In the genomic region with DNA sequence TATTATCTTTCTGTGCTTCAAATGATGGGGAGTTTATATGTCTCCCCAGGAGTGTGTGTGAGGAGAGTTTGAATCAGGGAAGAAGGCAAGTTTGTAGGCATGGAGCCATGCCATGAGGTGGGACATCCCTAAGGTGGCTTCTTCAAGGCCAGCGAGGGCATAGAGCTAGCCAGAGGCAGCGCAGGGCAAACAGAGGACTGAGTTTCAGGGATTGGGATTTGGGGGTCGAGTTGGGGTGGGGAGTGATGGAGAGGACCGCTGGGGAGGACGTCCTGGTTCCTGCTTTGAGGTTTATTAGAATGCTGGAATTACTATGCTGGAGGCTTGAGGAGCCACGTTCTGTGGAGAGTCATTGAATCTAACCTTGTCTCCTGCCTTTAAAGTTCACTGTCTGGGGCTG, we compare ENCODE assay signal across 31 mouse cellular contexts. TPM values are rescaled to one million over a fixed set of nuclear protein-coding genes. Genes with fewer than 3 reads are reported as not detected.
A peak's percentile ranks its signal among the peaks of the same experiment; 100 is the strongest.
DNase-seq lines count a peak whose midpoint lies in the region.
"Had no signal": no experiment of that assay in that cellular context is flagged by ENCODE, and none has a peak within 500 bp of the region (broad histone marks: within the 10 kb centered on the region; RNA-seq: fewer than 3 reads in every experiment).

No protein-coding gene starts in this region.

- intact Hi-C loops in heart, postnatal 36 days (cut with DNase I) = loop anchor here (5.0 kb wide), 2 partner anchors 66 to 86 kb away; partner anchors contain the start of gene Hdgfl3

- H3K4me1 ChIP-seq in limb, embryonic 10.5 days = peaks cover 11% of the 10 kb centered on the region; the same call in 1 of the 2 replicates

- H3K27me3 ChIP-seq in limb, embryonic 10.5 days (ENCODE audit: low read depth, poor library complexity, severe bottlenecking) = peaks cover 8% of the 10 kb centered on the region; the same call in 1 of the 2 replicates
- H3K27me3 ChIP-seq: CH12.LX had no signal

- H3K36me3 ChIP-seq in limb, embryonic 10.5 days = no peaks in the 10 kb centered on the region
- H3K36me3 ChIP-seq: embryonic facial prominence, embryonic 13.5 days; embryonic facial prominence, embryonic 15.5 days; forebrain, embryonic 10.5 days; forebrain, embryonic 12.5 days; G1E had no signal

- no peak overlapping the region for H3K4me3 ChIP-seq in limb, embryonic 10.5 days
- H3K4me3 ChIP-seq: embryonic facial prominence, embryonic 13.5 days; embryonic facial prominence, embryonic 15.5 days; erythroblast, embryonic 14.5 days; forebrain, embryonic 10.5 days; forebrain, embryonic 12.5 days had no signal

- no peak overlapping the region for H3K27ac ChIP-seq in limb, embryonic 10.5 days
- H3K27ac ChIP-seq: embryonic facial prominence, embryonic 13.5 days; embryonic facial prominence, embryonic 15.5 days; forebrain, embryonic 10.5 days; forebrain, embryonic 12.5 days had no signal

- no peaks in the 10 kb centered on the region for H3K9me3 ChIP-seq in limb, embryonic 10.5 days (replicated peaks)
- H3K9me3 ChIP-seq: embryonic facial prominence, embryonic 13.5 days; embryonic facial prominence, embryonic 15.5 days; forebrain, embryonic 10.5 days; forebrain, embryonic 12.5 days; G1E had no signal

- 90% methylated on average over 6 of the region's 6 CpGs for WGBS in limb, embryonic 10.5 days

- peak; percentile 69 for DNase-seq in heart, adult 11 months
- no peak for DNase-seq in heart, postnatal 36 days
- peak; percentile 1 for DNase-seq in kidney, postnatal 10 days
- DNase-seq in kidney, postnatal 14 days = no peak
- peak; percentile 20 for DNase-seq in limb, embryonic 10.5 days (ENCODE audit: low spot score)
- DNase-seq in MN1 (ENCODE audit: low spot score) = no peak
- DNase-seq: adrenal gland, adult 2 months; adrenal gland, postnatal 10 days; adrenal gland, postnatal 25 days; B cell, adult 2 months; cerebellum, adult 11 months; cerebellum, adult 18-20 months; cerebellum, adult 8-10 months; cerebellum, adult 9-11 months; cerebellum, postnatal 14 days; cerebellum, postnatal 36 days; embryo, embryonic 11 days had no signal

RNA-seq across cellular contexts. Expression of gene Tm6sf1, which starts 7.1 kb away (rescaled TPM):
- total RNA-seq in heart, postnatal 36 days (2021) = 10 to 100 TPM in 1 of 2 experiments, 1 to 10 TPM in 1; 9.1 to 14.4 TPM
- 9.2 and 9.9 TPM in 2 replicates for polyA plus RNA-seq in limb, embryonic 10.5 days (2016; fragmentation: Nextera tagmentation; extraction: Ambion mirVana)
- polyA plus RNA-seq: G1E had no signal

RNA-seq across cellular contexts. Expression of gene Gm10160, which starts 10.3 kb away (rescaled TPM):
- total RNA-seq in heart, postnatal 36 days (2021) = not detected
- not detected in 2 replicates for polyA plus RNA-seq in limb, embryonic 10.5 days (2016; fragmentation: Nextera tagmentation; extraction: Ambion mirVana)
- total RNA-seq: adrenal gland, adult 2 months; adrenal gland, postnatal 10 days; adrenal gland, postnatal 25 days; adrenal gland, postnatal 4 days; CH12.LX; common myeloid progenitor, adult 5-6 weeks; G1E had no signal
- polyA plus RNA-seq: adrenal gland, adult 2 months; brain, embryonic 14.5 days; CD4-positive, CD25-positive, alpha-beta regulatory T cell, adult 4 months; embryonic facial prominence, embryonic 11.5 days; embryonic facial prominence, embryonic 13.5 days; embryonic facial prominence, embryonic 15.5 days; erythroblast, embryonic 14.5 days; forebrain, embryonic 10.5 days; forebrain, embryonic 12.5 days; forebrain, embryonic 14.5 days; forebrain, embryonic 16.5 days; G1E had no signal

RNA-seq across cellular contexts. Expression of gene Btbd1, which starts 36.7 kb away (rescaled TPM):
- 100 to 1,000 TPM; 135 to 137 TPM for total RNA-seq in heart, postnatal 36 days (2021)
- 58.5 and 59.4 TPM in 2 replicates for polyA plus RNA-seq in limb, embryonic 10.5 days (2016; fragmentation: Nextera tagmentation; extraction: Ambion mirVana)

Comparison
In these comparisons a context has a peak if more than half of its experiments do, and no peak if none do; other contexts are left out.
1. DNase-seq: peak in heart, adult 11 months (single experiment), kidney, postnatal 10 days (single experiment) and limb, embryonic 10.5 days (single experiment); none in heart, postnatal 36 days (0 of 2), kidney, postnatal 14 days (single experiment) and MN1 (single experiment).